Mouse (Mus musculus): ENCODE measurements at regions not wholly inside any gene's neighbourhood (a gene's known extent, or its start where the extent isn't known, plus 50 kb on each side); places are given as distances from the start of the nearest gene placed in this dataset.

DNA sequence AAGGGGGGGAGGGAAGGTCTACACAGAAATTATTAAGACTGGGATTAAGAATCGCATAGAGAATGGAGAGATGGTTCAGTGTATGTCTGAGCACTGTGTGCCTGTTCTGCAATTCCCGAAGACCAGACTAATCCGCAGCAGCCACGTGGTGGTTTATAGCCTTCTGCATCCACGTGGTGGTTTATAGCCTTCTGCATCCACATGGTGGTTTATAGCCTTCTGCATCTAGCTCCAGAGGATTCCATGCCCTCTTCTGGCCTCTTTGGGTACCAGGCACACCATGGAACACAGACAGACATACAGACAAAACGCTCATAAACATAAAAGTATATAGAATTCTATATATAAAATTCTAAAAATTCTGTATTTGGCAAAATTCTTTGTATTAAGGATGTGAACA lies 94.1 kb upstream of the Irx3 start:
- no peak overlapping the region for H3K4me3 ChIP-seq (ENCODE audit: low read depth, low read length)
- ATAC-seq, result no peak
- no peak overlapping the region for H3K9ac ChIP-seq (replicated peaks; ENCODE audit: low read depth)
- H3K9me3 ChIP-seq (ENCODE audit: low read length), result no peaks in the 10 kb centered on the region
- no peak; the same call in 1 of the 2 replicates for TF ChIP-seq CTCF (IDR thresholded peaks at IDR 0.05)
- TF ChIP-seq EP300 (IDR thresholded peaks at IDR 0.05), result no peak
- no peaks in the 10 kb centered on the region for H3K27me3 ChIP-seq (replicated peaks; ENCODE audit: insufficient read depth, low read length)
- H3K4me1 ChIP-seq (ENCODE audit: insufficient read depth, low read depth, low read length), result no peaks in the 10 kb centered on the region
- DNase-seq (ENCODE audit: low spot score), result no peak
- no peak overlapping the region for H3K27ac ChIP-seq (ENCODE audit: low read length)
- H3K4me2 ChIP-seq (replicated peaks; ENCODE audit: low read depth, low read length), result no peak overlapping the region
- WGBS, result 71% methylated on average over 6 of the region's 6 CpGs
- H3K36me3 ChIP-seq (ENCODE audit: insufficient read depth, low read length), result no peaks in the 10 kb centered on the region

DNA sequence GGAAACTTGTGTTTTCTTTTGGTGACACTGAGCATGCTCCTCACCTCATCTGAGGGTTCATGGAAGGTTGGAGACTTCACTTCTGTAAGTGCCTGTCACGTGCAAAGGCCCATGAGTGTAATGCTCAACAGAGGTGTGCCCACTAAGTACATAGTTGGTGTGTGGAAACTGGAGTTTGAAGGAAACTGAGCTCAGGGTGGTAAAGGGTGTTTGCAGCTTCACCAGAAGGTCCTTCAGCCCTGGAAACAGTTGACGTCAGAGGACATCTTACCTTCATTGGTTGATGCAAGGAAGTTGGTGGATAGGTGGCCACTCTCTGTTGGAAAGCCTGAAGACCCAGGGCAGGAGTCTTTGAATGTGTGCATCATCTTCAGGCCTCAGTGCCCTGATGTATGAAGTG lies 83.0 kb upstream of the Irx3 start:
- peak; percentile 65 for ATAC-seq
- Histone ChIP-seq H3K36me3 (ENCODE audit: insufficient read depth, low read length) (no peaks in the 10 kb centered on the region), H3K4me1 (ENCODE audit: insufficient read depth, low read depth, low read length) (no peaks in the 10 kb centered on the region), H3K27ac (ENCODE audit: low read length) (no peak overlapping the region), H3K27me3 (replicated peaks; ENCODE audit: insufficient read depth, low read length) (no peaks in the 10 kb centered on the region), H3K4me2 (replicated peaks; ENCODE audit: low read depth, low read length) (no peak overlapping the region), H3K9ac (replicated peaks; ENCODE audit: low read depth) (no peak overlapping the region), H3K4me3 (ENCODE audit: low read depth, low read length) (no peak overlapping the region), H3K9me3 (ENCODE audit: low read length) (no peaks in the 10 kb centered on the region)
- whole genome bisulfite sequencing, result 50% methylated on average over 2 of the region's 2 CpGs
- TF ChIP-seq EP300 (IDR thresholded peaks at IDR 0.05), result no peak
- peak; percentile 63 for DNase-seq (ENCODE audit: low spot score)

DNA sequence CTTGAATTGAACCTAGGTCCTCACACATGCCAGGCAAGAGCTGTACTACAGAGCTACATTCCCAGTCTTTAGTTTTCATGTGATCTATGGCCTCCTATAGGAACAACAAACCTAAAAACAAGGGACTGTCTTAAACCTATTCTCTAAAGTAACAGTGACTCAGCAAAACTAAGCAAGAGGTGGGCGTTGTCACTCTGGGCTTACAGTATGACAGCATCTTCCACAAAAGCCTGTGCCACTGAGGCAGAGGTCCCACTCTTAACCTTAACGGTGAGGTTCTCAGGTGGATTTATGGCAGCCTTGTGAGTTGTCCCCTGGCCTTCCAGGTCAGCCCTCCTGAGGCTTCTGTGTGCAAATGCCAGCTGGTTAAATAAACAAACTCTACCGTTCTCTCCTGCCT lies 82.5 kb upstream of the Irx3 start:
- ATAC-seq (no peak), DNase-seq (ENCODE audit: low spot score) (no peak)
- H3K27me3 ChIP-seq (replicated peaks; ENCODE audit: insufficient read depth, low read length), result no peaks in the 10 kb centered on the region
- TF ChIP-seq CTCF (IDR thresholded peaks at IDR 0.05) (no peak), EP300 (IDR thresholded peaks at IDR 0.05) (no peak)
- no peak overlapping the region for H3K4me3 ChIP-seq (ENCODE audit: low read depth, low read length)
- H3K36me3 ChIP-seq (ENCODE audit: insufficient read depth, low read length), result no peaks in the 10 kb centered on the region
- H3K4me2 ChIP-seq (replicated peaks; ENCODE audit: low read depth, low read length), result no peak overlapping the region
- no peaks in the 10 kb centered on the region for H3K4me1 ChIP-seq (ENCODE audit: insufficient read depth, low read depth, low read length)
- WGBS, result 41% methylated on average over 3 of the region's 3 CpGs
- no peaks in the 10 kb centered on the region for H3K9me3 ChIP-seq (ENCODE audit: low read length)
- H3K27ac ChIP-seq (ENCODE audit: low read length), result no peak overlapping the region
- H3K9ac ChIP-seq (replicated peaks; ENCODE audit: low read depth), result no peak overlapping the region

DNA sequence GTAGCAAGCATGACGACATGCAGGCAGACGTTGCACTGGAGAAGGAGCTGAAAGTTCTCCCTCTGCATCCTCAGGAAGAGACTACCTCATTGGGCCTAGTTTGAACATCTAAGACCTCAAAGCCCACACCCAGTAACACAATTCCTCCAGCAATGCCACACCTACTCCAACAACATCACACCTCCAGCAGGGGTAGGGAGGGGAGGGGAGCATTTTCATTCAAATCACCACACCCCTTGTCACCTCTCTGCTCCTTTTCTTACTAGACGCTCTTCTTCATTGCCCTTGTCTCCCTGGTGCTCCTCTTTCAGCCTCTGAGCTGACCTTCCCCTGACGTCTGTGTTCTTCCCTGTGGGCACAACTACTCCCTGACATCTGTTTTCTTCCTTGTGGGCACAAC lies 81.1 kb upstream of the Irx3 start:
- TF ChIP-seq EP300 (IDR thresholded peaks at IDR 0.05) (no peak), CTCF (IDR thresholded peaks at IDR 0.05) (no peak)
- H3K9me3 ChIP-seq (ENCODE audit: low read length), result no peaks in the 10 kb centered on the region
- ATAC-seq, result no peak
- H3K4me3 ChIP-seq (ENCODE audit: low read depth, low read length), result no peak overlapping the region
- 78% methylated on average over 4 of the region's 4 CpGs for WGBS
- H3K27ac ChIP-seq (ENCODE audit: low read length), result no peak overlapping the region
- H3K4me1 ChIP-seq (ENCODE audit: insufficient read depth, low read depth, low read length), result no peaks in the 10 kb centered on the region
- DNase-seq (ENCODE audit: low spot score), result no peak
- H3K9ac ChIP-seq (replicated peaks; ENCODE audit: low read depth), result no peak overlapping the region
- no peaks in the 10 kb centered on the region for H3K27me3 ChIP-seq (replicated peaks; ENCODE audit: insufficient read depth, low read length)
- no peaks in the 10 kb centered on the region for H3K36me3 ChIP-seq (ENCODE audit: insufficient read depth, low read length)
- H3K4me2 ChIP-seq (replicated peaks; ENCODE audit: low read depth, low read length), result no peak overlapping the region

DNA sequence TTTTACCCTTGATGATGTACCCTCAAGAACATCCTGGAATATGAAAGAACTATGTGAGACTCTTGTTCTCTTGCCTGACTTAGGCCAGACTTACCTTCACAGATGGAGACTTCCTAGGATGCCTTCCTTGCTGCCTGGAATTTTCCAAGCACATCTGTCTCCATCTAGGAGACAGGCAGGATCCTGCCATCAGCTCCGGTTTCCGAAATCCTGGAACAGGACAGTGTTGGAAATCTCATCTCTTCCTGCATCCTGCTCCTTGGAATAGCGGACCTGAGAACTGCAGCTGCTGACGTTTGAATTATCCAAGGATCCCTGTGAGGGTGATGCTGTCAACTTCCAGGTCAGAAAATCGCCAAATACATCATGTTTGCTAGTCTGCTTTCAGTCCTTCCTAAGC lies 77.0 kb upstream of the Irx3 start:
- Histone ChIP-seq H3K27me3 (replicated peaks; ENCODE audit: insufficient read depth, low read length) (no peaks in the 10 kb centered on the region), H3K9ac (replicated peaks; ENCODE audit: low read depth) (no peak overlapping the region), H3K4me1 (ENCODE audit: insufficient read depth, low read depth, low read length) (no peaks in the 10 kb centered on the region), H3K9me3 (ENCODE audit: low read length) (no peaks in the 10 kb centered on the region), H3K27ac (ENCODE audit: low read length) (no peak overlapping the region), H3K4me2 (replicated peaks; ENCODE audit: low read depth, low read length) (no peak overlapping the region), H3K36me3 (ENCODE audit: insufficient read depth, low read length) (no peaks in the 10 kb centered on the region), H3K4me3 (ENCODE audit: low read depth, low read length) (no peak overlapping the region)
- 74% methylated on average over 5 of the region's 5 CpGs for WGBS
- no peak for TF ChIP-seq EP300 (IDR thresholded peaks at IDR 0.05)
- no peak for TF ChIP-seq CTCF (IDR thresholded peaks at IDR 0.05)
- no peak for ATAC-seq
- no peak for DNase-seq (ENCODE audit: low spot score)

DNA sequence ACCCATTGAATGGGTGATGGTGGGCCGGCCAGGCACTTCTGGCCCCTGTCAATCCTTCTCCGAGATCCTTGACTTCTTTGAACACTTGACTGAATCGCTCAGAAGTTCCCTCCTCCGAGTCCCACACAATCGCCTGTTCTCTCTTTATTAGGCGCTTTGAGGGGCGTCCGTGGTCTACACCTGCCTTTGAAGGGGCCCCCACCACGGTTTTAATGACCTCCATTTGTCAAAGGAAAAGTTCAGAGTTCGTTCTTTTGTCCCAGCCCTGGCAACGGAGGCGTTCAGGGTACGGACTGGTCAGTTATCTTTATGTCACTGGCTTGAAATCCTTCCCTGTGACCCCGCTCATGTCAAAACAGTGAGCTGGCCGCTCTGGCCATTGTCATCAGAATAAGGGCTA lies 74.3 kb upstream of the Irx3 start:
- no peaks in the 10 kb centered on the region; the same call in 1 of the 2 replicates for H3K4me1 ChIP-seq (ENCODE audit: insufficient read depth, low read depth, low read length)
- TF ChIP-seq CTCF (IDR thresholded peaks at IDR 0.05) (no peak), EP300 (IDR thresholded peaks at IDR 0.05) (no peak)
- no peak overlapping the region for H3K4me3 ChIP-seq (ENCODE audit: low read depth, low read length)
- no peak overlapping the region for H3K9ac ChIP-seq (replicated peaks; ENCODE audit: low read depth)
- H3K36me3 ChIP-seq (ENCODE audit: insufficient read depth, low read length), result no peaks in the 10 kb centered on the region
- ATAC-seq, result no peak
- no peak overlapping the region for H3K27ac ChIP-seq (ENCODE audit: low read length)
- H3K27me3 ChIP-seq (replicated peaks; ENCODE audit: insufficient read depth, low read length), result no peaks in the 10 kb centered on the region
- no peak overlapping the region for H3K4me2 ChIP-seq (replicated peaks; ENCODE audit: low read depth, low read length)
- WGBS, result 47% methylated on average over 15 of the region's 15 CpGs
- H3K9me3 ChIP-seq (ENCODE audit: low read length), result no peaks in the 10 kb centered on the region
- no peak for DNase-seq (ENCODE audit: low spot score)

DNA sequence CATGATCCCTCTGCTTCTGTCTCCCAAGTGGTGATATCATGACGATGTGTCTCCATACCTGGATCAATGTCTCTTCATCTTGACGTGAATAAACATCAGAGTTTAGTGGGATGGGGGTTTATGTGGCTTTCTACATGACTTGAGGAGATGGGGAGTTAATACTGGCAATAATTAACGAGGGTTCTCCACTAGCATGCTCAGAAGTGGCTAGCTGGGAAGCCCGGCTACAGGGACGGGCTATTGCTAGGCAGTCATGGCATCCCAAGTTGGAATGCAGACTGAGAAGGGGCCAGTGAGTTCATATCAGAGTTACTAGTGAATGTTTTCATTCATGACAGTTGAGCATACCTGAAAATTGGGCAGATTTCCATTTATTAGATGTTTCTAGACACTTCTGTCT lies 71.4 kb upstream of the Irx3 start:
- H3K9ac ChIP-seq (replicated peaks; ENCODE audit: low read depth), result no peak overlapping the region
- ATAC-seq (no peak), DNase-seq (ENCODE audit: low spot score) (no peak)
- no peaks in the 10 kb centered on the region for H3K27me3 ChIP-seq (replicated peaks; ENCODE audit: insufficient read depth, low read length)
- H3K4me1 ChIP-seq (ENCODE audit: insufficient read depth, low read depth, low read length), result no peaks in the 10 kb centered on the region; the same call in 1 of the 2 replicates
- WGBS, result 45% methylated on average over 5 of the region's 5 CpGs
- H3K36me3 ChIP-seq (ENCODE audit: insufficient read depth, low read length), result no peaks in the 10 kb centered on the region
- no peak overlapping the region for H3K4me2 ChIP-seq (replicated peaks; ENCODE audit: low read depth, low read length)
- TF ChIP-seq EP300 (IDR thresholded peaks at IDR 0.05), result no peak
- no peak for TF ChIP-seq CTCF (IDR thresholded peaks at IDR 0.05)
- no peak overlapping the region for H3K4me3 ChIP-seq (ENCODE audit: low read depth, low read length)
- no peaks in the 10 kb centered on the region for H3K9me3 ChIP-seq (ENCODE audit: low read length)
- no peak overlapping the region for H3K27ac ChIP-seq (ENCODE audit: low read length)

All from lung, postnatal 0 days (tissue).